Mouse (Mus musculus) heart, postnatal 0 days (tissue): ENCODE measurements at regions not wholly inside any gene's neighbourhood (a gene's known extent, or its start where the extent isn't known, plus 50 kb on each side); places are given as distances from the start of the nearest gene placed in this dataset.

Experiments used
- CTCF ChIP-seq: IDR thresholded peaks from 2 replicates; pipeline ENCODE4 v1.5.1; 2016; ENCODE audit warnings: antibody characterized with exemption, control low read depth, low read depth
- EP300 ChIP-seq: IDR thresholded peaks from 2 replicates; pipeline ENCODE4 v1.6.1; 2016; ENCODE audit warnings: antibody characterized with exemption, low read depth

DNA sequence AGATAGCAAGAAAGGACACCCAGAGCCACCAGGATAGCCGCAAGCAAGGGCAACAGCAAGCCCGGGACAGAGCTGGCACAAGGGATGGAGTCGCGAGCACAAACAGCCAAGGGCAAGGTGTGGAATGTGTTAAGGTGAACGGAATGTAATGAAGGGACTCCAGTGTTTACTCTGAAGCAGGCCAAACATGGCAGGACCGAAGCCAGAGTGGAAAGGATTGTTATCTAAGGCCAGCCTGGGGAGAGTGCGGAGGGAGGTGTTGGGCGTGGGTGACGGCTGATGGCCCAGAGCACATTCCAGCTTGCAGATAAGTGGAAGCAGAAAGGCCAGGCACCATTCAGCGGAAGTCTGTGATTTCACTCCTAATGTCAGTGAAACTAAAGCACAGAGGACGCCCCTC is 118.6 kb downstream of the Gm10131 start:
- no peak for TF ChIP-seq CTCF
- TF ChIP-seq EP300 = peak; percentile 97
